Mouse (Mus musculus) mesoderm, embryonic 11.5 days (tissue): ENCODE results near the gene Pcdh8.

ENCODE experiments used
- DNase-seq: peaks from one replicate; pipeline ENCODE4 v3.0.0-alpha.2; 2012; ENCODE audit warnings: low read depth, low spot score

Gene Pcdh8

GRCm38 (mm10) chr14:79754157-79754556, 17.0 kb downstream of the Pcdh8 start:
- no peak for DNase-seq

GRCm38 (mm10) chr14:79753733-79754132, 17.4 kb downstream of the Pcdh8 start:
- DNase-seq, result no peak

- no peak for DNase-seq
Observed at GRCm38 (mm10) chr14:79740515-79740914, 30.6 kb downstream of the Pcdh8 start.

GRCm38 (mm10) chr14:79738441-79738840, 32.7 kb downstream of the Pcdh8 start:
- DNase-seq, result no peak

- DNase-seq, result peak; percentile 31
Observed at GRCm38 (mm10) chr14:79737642-79738379, 33.3 kb downstream of the Pcdh8 start.

DNA sequence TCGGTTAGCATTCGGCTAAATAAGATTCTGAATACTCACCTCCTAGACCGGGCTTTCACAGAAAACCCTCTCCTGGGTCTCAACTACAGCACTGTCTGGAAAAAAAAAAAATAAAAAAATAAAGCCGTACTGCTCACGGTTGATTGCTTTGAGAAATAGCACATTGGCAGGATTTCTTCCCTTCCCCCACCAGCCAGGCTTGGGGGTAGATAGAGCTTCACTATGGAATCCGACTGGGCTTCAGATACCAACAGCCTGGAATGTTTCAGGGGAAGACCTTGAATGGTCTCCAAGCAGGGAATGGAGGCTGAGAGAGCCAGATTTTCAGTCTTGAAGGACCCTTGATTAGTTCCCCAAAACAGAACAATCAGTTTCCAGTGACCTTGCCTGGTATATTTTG, 34.3 kb downstream of the Pcdh8 start:
- no peak for DNase-seq

GRCm38 (mm10) chr14:79733501-79733900, 37.6 kb downstream of the Pcdh8 start:
- DNase-seq, result no peak

GRCm38 (mm10) chr14:79728811-79729210, 42.3 kb downstream of the Pcdh8 start:
- no peak for DNase-seq

GRCm38 (mm10) chr14:79724002-79724681, 47.0 kb downstream of the Pcdh8 start:
- DNase-seq, result peak; percentile 36

DNA sequence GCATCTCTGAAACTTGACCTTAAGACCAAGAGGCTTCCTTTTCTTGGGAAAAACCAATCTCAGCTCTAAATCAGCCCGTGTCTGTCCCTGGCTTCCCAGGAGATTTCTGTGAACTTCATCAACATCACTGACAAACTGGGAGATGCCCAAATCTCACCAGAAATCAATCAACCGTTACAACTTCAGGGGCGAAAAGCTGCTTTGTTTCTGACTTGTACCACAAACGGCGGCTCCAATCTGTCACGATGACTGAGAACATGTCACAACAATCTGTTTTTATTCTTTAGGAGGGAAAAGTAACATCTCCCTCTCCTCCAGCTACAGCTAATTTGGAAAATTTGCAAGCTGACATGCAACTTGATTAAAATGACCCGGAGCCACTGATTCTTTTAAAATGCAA, 48.9 kb downstream of the Pcdh8 start:
- DNase-seq, result no peak
